Mouse (Mus musculus) CH12.LX (cell line): ENCODE measurements around the gene Ugt1a5.

ENCODE experiments used
- MAX ChIP-seq: IDR thresholded peaks from 2 replicates; pipeline ENCODE4 v1.6.1; 2011; ENCODE audit warnings: low read length, improper control_type of control experiment
- UBTF ChIP-seq: IDR thresholded peaks from 2 replicates; pipeline ENCODE4 v1.6.1; 2012; ENCODE audit warnings: low read depth, mild to moderate bottlenecking, inconsistent platforms, low read length, improper control_type of control experiment, moderate library complexity
- USF1 ChIP-seq: IDR thresholded peaks from 2 replicates; pipeline ENCODE4 v1.6.1; 2014; ENCODE audit warnings: low read depth, mild to moderate bottlenecking, inconsistent platforms, low read length, improper control_type of control experiment
- ZC3H11A ChIP-seq: IDR thresholded peaks from 2 replicates; pipeline ENCODE4 v1.6.1; 2012; ENCODE audit warnings: low read depth, mild to moderate bottlenecking, inconsistent platforms, low read length, improper control_type of control experiment

DNA sequence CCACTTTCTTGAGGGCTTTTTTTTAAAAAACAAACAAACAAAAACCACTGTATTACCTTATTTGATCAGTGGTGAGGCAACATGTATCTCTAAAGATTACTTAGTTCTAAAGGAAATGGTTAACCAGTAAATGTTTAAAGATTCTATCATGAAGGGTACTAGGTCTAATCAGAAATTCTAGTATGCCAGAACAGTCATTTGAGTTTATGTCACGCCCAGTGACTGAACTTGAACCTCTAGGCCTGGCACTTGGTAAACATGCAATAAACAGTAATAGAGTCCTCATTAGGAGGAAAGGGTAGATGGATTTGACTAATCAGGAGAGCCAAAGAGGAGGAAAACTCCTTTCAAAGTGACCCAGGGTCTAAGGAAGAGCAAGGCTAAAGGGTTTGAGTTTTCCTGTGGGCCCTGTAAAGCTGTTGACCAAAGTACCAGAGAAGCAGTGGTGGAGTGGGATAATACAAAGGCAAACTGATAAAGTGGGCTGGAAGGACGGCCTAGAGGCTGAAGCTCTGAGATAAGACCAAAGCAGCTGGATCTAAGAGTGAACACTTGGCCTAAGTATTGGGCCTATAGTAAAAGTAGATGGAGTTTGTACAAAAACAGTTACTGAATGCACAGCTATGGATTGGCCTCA is 41.1 kb downstream of the Ugt1a5 start:
- TF ChIP-seq USF1, result no peak
- no peak for TF ChIP-seq UBTF
- no peak for TF ChIP-seq ZC3H11A
- TF ChIP-seq MAX, result no peak
